Mouse (Mus musculus): Measurements from ENCODE around the gene Sugp2. TPM values are rescaled to one million over a fixed set of nuclear protein-coding genes. Genes with fewer than 3 reads are reported as not detected.

Sugp2 gene
- total and polyA plus RNA-seq, 3 experiments = 10.0 to 23.6 (median 20.1) TPM

- Histone ChIP-seq H3K4me2 (ENCODE audit: insufficient read depth, low read depth, poor library complexity, severe bottlenecking) (no peak overlapping the region), H3K27me3 (replicated peaks) (no peaks in the 10 kb centered on the region), H3K79me2 (replicated peaks; ENCODE audit: control insufficient read depth, extremely low read depth, insufficient read depth, poor library complexity, severe bottlenecking) (no peaks in the 10 kb centered on the region), H3K4me3 (replicated peaks in 1 of 3; ENCODE audit: low read depth in 2 of 3, low read length in 2 of 3, poor library complexity in 1 of 3) (no peak overlapping the region), H3K27ac (ENCODE audit: insufficient read depth, low read depth) (no peak overlapping the region), H3K9me3 (replicated peaks; ENCODE audit: low read length) (no peaks in the 10 kb centered on the region), H3K36me3 (replicated peaks in 1 of 2; ENCODE audit: control insufficient read depth in 1 of 2, insufficient read depth in 1 of 2, low read length in 1 of 2) (peaks cover 79 to 94% of the 10 kb centered on the region in 2 experiments), H3K9ac (ENCODE audit: insufficient read depth, low read depth) (no peak overlapping the region), H3K4me1 (ENCODE audit: control insufficient read depth in 1 of 2, insufficient read depth in 2 of 2) (no peaks in the 10 kb centered on the region)
- TF ChIP-seq MAFK (IDR thresholded peaks at IDR 0.05; ENCODE audit: insufficient replicate concordance, low read length) = no peak
- TF ChIP-seq HCFC1 (IDR thresholded peaks at IDR 0.05; ENCODE audit: low read depth, low read length) = no peak
- no peak for TF ChIP-seq MAX (IDR thresholded peaks at IDR 0.05; ENCODE audit: low read length)
- no peak for TF ChIP-seq CTCF (conservative IDR thresholded peaks at IDR 0.05 in 1 of 2, IDR thresholded peaks at IDR 0.05 in 1 of 2; ENCODE audit: low read depth in 2 of 2, low read length in 2 of 2)
- TF ChIP-seq USF1 (IDR thresholded peaks at IDR 0.05; ENCODE audit: low read depth, low read length) = no peak
- TF ChIP-seq MXI1 (IDR thresholded peaks at IDR 0.05; ENCODE audit: low read depth, low read length) = no peak
- no peak for TF ChIP-seq MEF2A (IDR thresholded peaks at IDR 0.05; ENCODE audit: borderline replicate concordance, low read depth, low read length)
- TF ChIP-seq POLR2AphosphoS2 (IDR thresholded peaks at IDR 0.05; ENCODE audit: low read depth, low read length) = no peak
- TF ChIP-seq CHD2 (IDR thresholded peaks at IDR 0.05; ENCODE audit: low read length) = no peak
- TF ChIP-seq PAX5 (IDR thresholded peaks at IDR 0.05; ENCODE audit: low read length) = no peak
- no peak for TF ChIP-seq SMC3 (IDR thresholded peaks at IDR 0.05; ENCODE audit: low read depth, low read length)
- no peak for TF ChIP-seq ZMIZ1 (IDR thresholded peaks at IDR 0.05; ENCODE audit: low read depth, low read length)
- no peak for TF ChIP-seq ETS1 (conservative IDR thresholded peaks at IDR 0.05; ENCODE audit: low read depth, low read length)
- TF ChIP-seq JUND (conservative IDR thresholded peaks at IDR 0.05; ENCODE audit: low read depth, low read length) = no peak
- TF ChIP-seq POLR2A (IDR thresholded peaks at IDR 0.05; ENCODE audit: low read depth, low read length) = no peak
- TF ChIP-seq ZC3H11A (IDR thresholded peaks at IDR 0.05; ENCODE audit: low read depth, low read length) = no peak
- TF ChIP-seq RAD21 (IDR thresholded peaks at IDR 0.05; ENCODE audit: low read depth, low read length) = no peak
- DNase-seq (ENCODE audit: extremely low read depth) = no peak
- in situ Hi-C loops (cut with MboI; ENCODE audit: low pct_ligation_motif_present, low pct_unique_long_range_greater_than_20kb, low sequenced_read_pairs) (no loop called here), dilution Hi-C loops (cut with MboI; ENCODE audit: extremely low pct_ligation_motif_present, extremely low pct_unique_long_range_greater_than_20kb, low sequenced_read_pairs) (no loop called here)
These were observed 60.0 kb downstream of the Sugp2 start for GRCm38 (mm10) chr8:70293988-70294405.

- no peaks in the 10 kb centered on the region for H3K9me3 ChIP-seq (replicated peaks; ENCODE audit: low read length)
- in situ Hi-C loops (cut with MboI; ENCODE audit: low pct_ligation_motif_present, low pct_unique_long_range_greater_than_20kb, low sequenced_read_pairs) (no loop called here), dilution Hi-C loops (cut with MboI; ENCODE audit: extremely low pct_ligation_motif_present, extremely low pct_unique_long_range_greater_than_20kb, low sequenced_read_pairs) (no loop called here)
- no peak overlapping the region for H3K9ac ChIP-seq (ENCODE audit: insufficient read depth, low read depth)
- H3K4me3 ChIP-seq (replicated peaks in 1 of 3; ENCODE audit: low read depth in 2 of 3, low read length in 2 of 3, poor library complexity in 1 of 3) = peak overlapping the region in 2 of 3 experiments; percentile 0 to 9
- H3K36me3 ChIP-seq (replicated peaks in 1 of 2; ENCODE audit: control insufficient read depth in 1 of 2, insufficient read depth in 1 of 2, low read length in 1 of 2) = peaks cover 47 to 69% of the 10 kb centered on the region in 2 experiments
- peaks cover 44% of the 10 kb centered on the region for H3K79me2 ChIP-seq (replicated peaks; ENCODE audit: control insufficient read depth, extremely low read depth, insufficient read depth, poor library complexity, severe bottlenecking)
- H3K27me3 ChIP-seq (replicated peaks) = no peaks in the 10 kb centered on the region
- H3K4me2 ChIP-seq (ENCODE audit: insufficient read depth, low read depth, poor library complexity, severe bottlenecking) = peak overlapping the region; percentile 74
- peaks cover 12 to 31% of the 10 kb centered on the region in 2 experiments for H3K4me1 ChIP-seq (ENCODE audit: control insufficient read depth in 1 of 2, insufficient read depth in 2 of 2)
- H3K27ac ChIP-seq (ENCODE audit: insufficient read depth, low read depth) = no peak overlapping the region
- TF ChIP-seq CTCF (conservative IDR thresholded peaks at IDR 0.05 in 1 of 2, IDR thresholded peaks at IDR 0.05 in 1 of 2; ENCODE audit: low read depth in 2 of 2, low read length in 2 of 2) = no peak
- DNase-seq (ENCODE audit: extremely low read depth) = no peak
These were observed 66.9 kb downstream of the Sugp2 start for GRCm38 (mm10) chr8:70300881-70301280.

Data from CH12.LX (cell line).